Mouse (Mus musculus) c-Kit-positive CD71-negative TER-119-negative erythroid progenitor cells, embryonic 14.5 days (primary cell): ENCODE results near the gene Tmem254c.
"Not testable (repeated sequence)": the region's sequence is repeated elsewhere in the genome, so short reads cannot be mapped to it uniquely, and the experiment has no call there.

Source experiments
- DNase-seq: peaks from one replicate; pipeline ENCODE4 v3.0.0-alpha.2; 2013; ENCODE audit warnings: low read depth

Tmem254c gene

DNA sequence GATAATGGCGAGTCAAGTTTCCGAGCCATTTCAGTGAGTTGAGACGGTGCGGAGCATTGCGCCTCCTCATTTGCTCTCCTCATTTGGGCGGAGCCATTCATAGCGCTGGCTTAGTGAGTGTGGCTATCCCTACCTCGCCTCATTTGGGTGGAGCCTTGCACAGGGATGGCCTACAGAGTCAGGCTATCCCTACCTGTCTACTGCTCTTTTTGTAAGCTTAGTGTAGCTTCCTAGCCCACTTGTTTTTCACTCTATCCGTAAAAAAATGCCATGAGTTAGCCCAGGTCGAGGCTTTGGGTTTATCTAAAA, at the start of gene Tmem254c:
Gene Tmem254c (minus strand): TSS at position 31 of the 309 bp plus-strand sequence.
- DNase-seq: not testable (repeated sequence)

GRCm38 (mm10) chr14:26097622-26098021, 30.5 kb upstream of the Tmem254c start:
- DNase-seq: not testable (repeated sequence)

DNA sequence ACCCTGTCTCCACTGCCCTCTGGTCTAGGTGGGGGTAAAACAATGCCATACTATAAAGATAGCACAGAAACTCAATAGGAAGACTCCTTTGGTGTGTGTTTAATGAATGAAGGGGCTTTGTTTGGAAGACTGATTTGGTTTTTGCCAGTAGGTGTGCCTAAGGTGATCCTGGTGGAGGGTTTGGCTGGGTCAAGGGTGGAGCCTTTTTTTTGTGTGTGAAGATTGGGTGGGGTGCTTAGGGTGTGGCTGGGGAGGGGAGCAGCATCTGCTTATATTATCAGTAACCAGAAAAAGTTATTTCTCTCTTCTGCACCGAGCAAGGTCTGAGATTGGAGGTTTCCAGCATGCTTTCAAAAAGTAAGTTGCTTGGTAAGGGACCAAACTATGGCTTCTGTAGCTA, 14.8 kb upstream of the Tmem254c start, which contains the start of gene Cphx3:
Gene Cphx3 (plus strand): TSS at position 301 of the 400 bp plus-strand sequence.
- not testable (repeated sequence) for DNase-seq

- not testable (repeated sequence) for DNase-seq
Observed at GRCm38 (mm10) chr14:26081216-26081615, 14.1 kb upstream of the Tmem254c start, which contains the start of gene Cphx2. Cphx2 (plus strand) TSS chr14:26081516.

DNA sequence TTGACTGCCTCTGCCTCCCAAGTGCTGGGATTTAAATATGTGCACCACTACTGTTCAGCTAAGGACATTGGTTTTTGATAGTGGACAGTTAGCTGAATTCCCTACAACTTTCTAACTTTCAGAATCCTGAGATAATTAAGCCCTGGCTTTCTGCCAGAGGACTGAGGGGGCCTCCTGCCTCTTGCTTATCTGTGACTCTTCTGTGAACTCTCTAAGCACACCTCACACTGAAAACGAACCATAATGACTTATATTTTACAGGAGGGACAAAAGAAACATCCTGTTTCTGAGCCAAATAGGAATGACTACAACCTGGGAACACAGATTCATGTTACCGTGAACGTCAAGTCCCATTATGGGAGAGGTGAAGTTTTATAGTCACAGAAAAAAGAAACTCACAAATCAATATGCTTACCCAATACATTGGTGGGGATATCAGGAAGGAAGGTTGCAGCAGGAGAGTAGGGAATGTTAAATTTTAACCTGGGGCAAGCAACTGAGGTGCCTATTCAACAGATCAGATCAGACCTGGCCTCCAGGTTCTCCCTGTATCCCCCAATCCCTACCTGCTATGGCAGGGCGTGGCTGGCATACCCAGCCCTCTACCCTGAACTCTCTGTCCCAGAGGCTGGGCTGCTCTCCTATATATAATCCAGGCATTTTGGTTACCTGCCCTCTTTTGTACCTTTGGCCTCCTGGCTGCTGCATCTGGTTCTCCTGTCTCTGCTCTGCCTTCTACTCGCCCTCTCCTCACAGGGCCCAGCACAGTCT, 9.7 kb upstream of the Tmem254c start:
- DNase-seq: not testable (repeated sequence)

- DNase-seq: not testable (repeated sequence)
Observed at GRCm38 (mm10) chr14:26066574-26067324, 406 bp downstream of the Tmem254c start.

DNA sequence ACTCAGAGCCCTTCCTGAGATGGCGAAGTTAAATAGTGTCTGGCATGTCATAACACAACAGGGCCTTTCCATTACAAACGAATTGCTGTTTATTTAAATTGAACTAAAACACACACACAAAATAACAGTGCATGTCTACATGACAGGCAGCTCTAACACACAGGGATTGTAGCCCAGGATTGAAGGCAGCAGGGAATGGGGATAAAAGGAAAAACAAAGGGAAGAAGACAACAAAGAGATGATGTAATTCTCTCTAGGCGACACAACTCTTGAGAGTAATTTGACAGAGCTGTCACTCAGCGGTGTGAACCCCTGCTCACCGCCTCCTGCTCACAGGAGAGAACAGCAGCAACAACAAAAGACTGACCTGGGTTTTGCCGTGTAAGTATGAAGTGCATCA, 7.8 kb downstream of the Tmem254c start:
- not testable (repeated sequence) for DNase-seq

DNA sequence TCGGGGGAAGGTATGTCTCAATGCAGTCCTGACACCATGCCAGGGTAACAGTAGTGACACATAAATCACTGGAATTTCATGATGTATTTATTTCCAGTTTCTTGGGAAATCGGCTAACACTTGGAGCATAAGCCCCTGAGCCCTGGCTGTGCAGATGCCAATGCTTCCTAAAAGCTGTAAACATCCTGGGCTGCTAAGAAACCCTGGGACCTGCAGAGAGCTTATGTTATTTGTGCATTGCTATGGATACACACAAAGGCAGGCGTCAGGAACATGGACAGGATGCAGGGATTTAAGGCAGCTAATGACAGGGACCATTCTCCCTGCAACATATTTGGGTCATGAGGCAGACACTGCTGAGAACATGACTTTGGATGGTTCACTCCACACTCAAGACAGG, 9.0 kb downstream of the Tmem254c start:
- DNase-seq: not testable (repeated sequence)

DNA sequence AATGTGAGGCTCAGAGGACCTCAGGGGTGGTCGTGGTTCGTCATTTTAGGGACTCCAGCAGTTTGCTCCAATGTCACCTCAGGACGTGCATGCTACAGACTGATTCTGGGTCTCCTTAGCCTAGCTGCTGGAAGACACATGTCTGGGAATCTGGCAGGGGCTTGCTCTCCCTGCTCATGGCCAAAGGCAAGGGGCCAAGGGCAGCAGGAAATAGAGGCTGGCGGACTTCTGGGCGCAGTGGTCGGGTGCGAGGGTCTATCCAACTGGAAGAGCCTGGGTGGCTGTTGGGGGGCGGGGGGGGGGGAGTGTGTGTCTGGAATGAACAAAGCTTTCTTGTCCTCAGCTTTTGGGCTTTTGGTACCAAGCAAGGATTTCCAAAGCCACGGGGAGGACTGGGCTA, 18.4 kb downstream of the Tmem254c start:
- DNase-seq: not testable (repeated sequence)

DNA sequence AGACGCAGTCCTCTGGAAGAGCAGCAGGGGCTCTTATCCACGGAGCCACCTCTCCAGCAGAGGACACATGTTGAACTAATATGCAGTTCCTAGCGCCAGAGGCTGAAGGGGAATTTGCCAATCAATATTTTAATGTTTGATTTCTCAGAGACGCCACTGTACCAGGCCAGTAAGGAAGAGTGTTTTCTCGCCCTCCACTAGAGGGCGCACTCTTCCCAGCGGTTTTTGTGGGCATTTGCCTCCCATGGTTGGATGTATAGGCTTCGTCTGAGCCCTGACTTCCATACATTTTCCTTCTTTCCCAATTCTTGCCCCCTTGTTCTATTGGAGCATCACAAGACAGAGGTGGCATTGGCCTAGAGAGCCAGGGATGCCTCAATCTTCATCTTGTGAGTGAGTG, 20.1 kb downstream of the Tmem254c start:
- DNase-seq: not testable (repeated sequence)

DNA sequence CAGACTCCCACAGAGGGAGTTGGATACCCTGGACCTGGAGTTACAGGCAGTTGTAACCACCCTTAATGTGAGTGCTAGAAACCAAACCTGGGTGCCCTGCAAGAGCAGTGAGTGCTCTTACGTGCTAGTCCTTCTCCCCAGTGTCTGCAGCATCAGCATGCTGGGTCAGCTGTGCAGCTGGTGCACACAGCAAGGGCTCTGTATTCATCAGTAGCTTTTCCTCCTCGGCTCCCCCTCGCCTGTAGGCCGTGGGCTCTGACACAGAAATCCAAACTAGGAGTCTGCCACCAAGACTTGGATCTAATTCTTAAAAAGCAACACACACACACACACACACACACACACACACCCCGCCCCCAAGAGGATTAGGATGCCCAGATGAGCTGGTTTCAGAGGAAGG, 22.1 kb downstream of the Tmem254c start:
- DNase-seq: not testable (repeated sequence)

- DNase-seq: not testable (repeated sequence)
Observed at GRCm38 (mm10) chr14:26042611-26043010, 24.5 kb downstream of the Tmem254c start, which contains the start of gene Gm9780. Gm9780 (minus strand) TSS chr14:26042711.

- DNase-seq: not testable (repeated sequence)
Observed at GRCm38 (mm10) chr14:26035439-26035838, 31.7 kb downstream of the Tmem254c start.

DNA sequence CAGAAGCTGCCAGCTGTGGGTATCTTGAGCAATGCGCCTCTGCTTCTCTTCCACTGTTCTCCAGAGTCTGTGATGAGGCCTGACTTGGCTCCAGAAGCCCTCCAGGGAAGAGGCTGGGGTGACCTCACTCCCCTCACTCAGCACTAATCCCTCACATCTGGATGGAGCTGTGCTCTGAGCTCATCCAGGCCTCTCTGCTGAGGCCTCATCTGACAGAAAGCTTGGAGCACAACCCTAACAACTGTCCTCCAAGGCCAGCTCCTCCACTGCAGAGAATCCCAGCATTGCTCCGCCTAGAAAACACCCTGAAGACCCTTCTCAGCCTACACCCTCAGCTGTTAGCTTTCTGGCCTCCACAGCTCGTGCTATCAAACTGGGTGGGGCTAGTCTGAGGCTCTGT, 32.8 kb downstream of the Tmem254c start:
- not testable (repeated sequence) for DNase-seq

DNA sequence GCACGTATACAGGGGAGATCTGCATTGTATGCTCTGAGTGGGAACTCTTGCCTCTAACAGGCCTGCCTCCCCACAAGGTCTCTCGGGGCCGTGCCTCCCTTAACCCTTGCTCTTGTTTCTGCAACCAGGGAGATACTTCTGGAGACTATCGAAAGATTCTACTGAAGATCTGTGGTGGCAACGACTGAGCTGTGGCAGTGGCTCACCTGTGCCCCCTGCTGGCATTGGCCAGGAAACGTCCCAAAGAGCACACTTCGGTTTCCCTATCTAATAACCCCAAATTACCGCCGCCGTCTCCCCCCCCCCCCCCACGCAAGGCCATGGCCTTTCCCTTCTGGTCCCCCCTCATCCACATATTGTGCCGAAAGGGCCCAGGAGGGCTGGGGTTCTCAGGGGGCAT, 41.5 kb downstream of the Tmem254c start:
- DNase-seq: not testable (repeated sequence)

- DNase-seq: not testable (repeated sequence)
Observed at GRCm38 (mm10) chr14:26022831-26023230, 44.3 kb downstream of the Tmem254c start.

GRCm38 (mm10) chr14:26021555-26021954, 45.6 kb downstream of the Tmem254c start:
- not testable (repeated sequence) for DNase-seq

- not testable (repeated sequence) for DNase-seq
Observed at GRCm38 (mm10) chr14:26016414-26016813, 50.7 kb downstream of the Tmem254c start.
